ENCODE assay signal across 9 mouse cellular contexts in genomic region chr15:95762661-95763303, GRCm38 (mm10). TPM values are rescaled to one million over a fixed set of nuclear protein-coding genes. Genes with fewer than 3 reads are reported as not detected.
DNase-seq lines count a peak whose midpoint lies in the region; ATAC-seq and TF ChIP-seq lines count a peak whose summit lies in the region.
"Had no signal": no experiment of that assay in that cellular context is flagged by ENCODE, and none has a peak within 500 bp of the region (broad histone marks: within the 10 kb centered on the region; RNA-seq: fewer than 3 reads in every experiment).

No protein-coding gene starts in this region.

- H3K4me2 ChIP-seq in forebrain, embryonic 16.5 days (ENCODE audit: low read length), result no peak overlapping the region
- H3K4me2 ChIP-seq in hindbrain, postnatal 0 days (ENCODE audit: low read depth, low read length), result no peak overlapping the region
- H3K4me2 ChIP-seq: limb, embryonic 12.5 days had no signal

- no peak overlapping the region for H3K4me3 ChIP-seq in forebrain, embryonic 16.5 days (replicated peaks; ENCODE audit: low read length)
- H3K4me3 ChIP-seq in hindbrain, postnatal 0 days (ENCODE audit: low read length), result no peak overlapping the region
- H3K4me3 ChIP-seq: limb, embryonic 12.5 days had no signal

- peak; percentile 86 for ATAC-seq in cerebellum, adult (ENCODE audit: insufficient number of reproducible peaks, low FRiP score, low TSS enrichment)
- ATAC-seq in forebrain, embryonic 16.5 days, result peak; percentile 59; the same call in 1 of the 2 replicates
- ATAC-seq in hindbrain, postnatal 0 days, result peak; percentile 80; the same call in 1 of the 2 replicates

- no peak overlapping the region for H3K27ac ChIP-seq in forebrain, embryonic 16.5 days (ENCODE audit: low read length)
- H3K27ac ChIP-seq in hindbrain, postnatal 0 days, result no peak overlapping the region
- H3K27ac ChIP-seq: limb, embryonic 12.5 days had no signal

- no peaks in the 10 kb centered on the region for H3K4me1 ChIP-seq in forebrain, embryonic 16.5 days (replicated peaks; ENCODE audit: control insufficient read depth, insufficient read depth, low read length)
- no peaks in the 10 kb centered on the region for H3K4me1 ChIP-seq in hindbrain, postnatal 0 days (ENCODE audit: insufficient read depth, low read length)
- H3K4me1 ChIP-seq: limb, embryonic 12.5 days had no signal

- WGBS in forebrain, embryonic 16.5 days, result 38% methylated on average over 12 of the region's 12 CpGs
- WGBS in hindbrain, postnatal 0 days, result 36% methylated on average over 12 of the region's 12 CpGs

- H3K36me3 ChIP-seq in forebrain, embryonic 16.5 days (ENCODE audit: control insufficient read depth, insufficient read depth), result no peaks in the 10 kb centered on the region
- no peaks in the 10 kb centered on the region for H3K36me3 ChIP-seq in hindbrain, postnatal 0 days (ENCODE audit: insufficient read depth, low read length)
- H3K36me3 ChIP-seq: limb, embryonic 12.5 days had no signal

- DNase-seq in MEL-GATA-1-ER (ENCODE audit: extremely low read depth, low read depth), result peak; percentile 53
- DNase-seq in hindbrain, postnatal 0 days (ENCODE audit: low spot score), result peak; percentile 88
- DNase-seq in layer of hippocampus, postnatal 36 days, result peak; percentile 53 to 61
- peak; percentile 84 for DNase-seq in mesoderm, embryonic 11.5 days (ENCODE audit: low read depth, low spot score)
- peak; percentile 74 for DNase-seq in right cerebral cortex, postnatal 14 days
- DNase-seq in urinary bladder, postnatal 36 days (ENCODE audit: low spot score in 2 of 2), result peak; percentile 71 to 76

- no peaks in the 10 kb centered on the region for H3K27me3 ChIP-seq in forebrain, embryonic 16.5 days (replicated peaks; ENCODE audit: control insufficient read depth, insufficient read depth, low read length)
- no peaks in the 10 kb centered on the region for H3K27me3 ChIP-seq in hindbrain, postnatal 0 days (ENCODE audit: insufficient read depth, low read length)
- H3K27me3 ChIP-seq: limb, embryonic 12.5 days had no signal

- no peaks in the 10 kb centered on the region for H3K9me3 ChIP-seq in forebrain, embryonic 16.5 days (ENCODE audit: control insufficient read depth, low read length)
- no peaks in the 10 kb centered on the region for H3K9me3 ChIP-seq in hindbrain, postnatal 0 days (ENCODE audit: low read length)
- H3K9me3 ChIP-seq: limb, embryonic 12.5 days had no signal

- no peak overlapping the region for H3K9ac ChIP-seq in forebrain, embryonic 16.5 days (replicated peaks; ENCODE audit: low read depth, low read length)
- no peak overlapping the region for H3K9ac ChIP-seq in hindbrain, postnatal 0 days (replicated peaks; ENCODE audit: low read length)
- H3K9ac ChIP-seq: limb, embryonic 12.5 days had no signal

- TF ChIP-seq CTCF in hindbrain, postnatal 0 days (IDR thresholded peaks at IDR 0.05; ENCODE audit: low read depth), result peak; percentile 90

RNA-seq across cellular contexts. Expression of gene Ano6, which starts 27.9 kb away (rescaled TPM):
- polyA plus RNA-seq in forebrain, embryonic 16.5 days (2015; fragmentation: Nextera tagmentation; extraction: Ambion mirVana), result 22.7 and 24.6 TPM in 2 replicates
- total RNA-seq in hindbrain, postnatal 0 days (2014; rRNA removed), result 28.9 and 34.3 TPM in 2 replicates
- polyA plus RNA-seq in hindbrain, postnatal 0 days (2015; fragmentation: Nextera tagmentation; extraction: Ambion mirVana), result 19.2 and 21.5 TPM in 2 replicates
- 10 to 100 TPM; 26.7 TPM for total RNA-seq in layer of hippocampus, postnatal 36 days (2021)
